In the genomic region with DNA sequence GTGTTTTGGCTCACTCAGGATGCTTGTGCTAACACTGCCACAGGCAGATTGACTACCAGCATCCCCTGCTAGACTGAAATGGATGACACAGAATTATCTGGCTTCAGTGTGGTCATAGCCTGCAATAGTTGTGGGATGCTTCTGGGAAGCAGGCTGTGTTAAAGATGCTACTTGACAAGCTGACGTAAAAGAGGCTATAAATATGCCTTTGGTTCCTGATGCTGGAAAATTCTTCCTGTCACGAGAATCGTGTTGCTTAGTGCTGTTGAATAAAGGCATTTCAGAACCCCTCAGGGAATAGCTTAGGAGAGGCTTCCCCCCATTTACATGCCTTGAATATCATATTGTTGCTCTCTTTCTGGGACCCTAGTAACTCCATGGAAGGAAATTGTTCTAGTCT, we compare ENCODE assay signal across 27 mouse cellular contexts.
A peak's percentile ranks its signal among the peaks of the same experiment; 100 is the strongest.
DNase-seq lines count a peak whose midpoint lies in the region; ATAC-seq and TF ChIP-seq lines count a peak whose summit lies in the region.
"Had no signal": no experiment of that assay in that cellular context is flagged by ENCODE, and none has a peak within 500 bp of the region (broad histone marks: within the 10 kb centered on the region; RNA-seq: fewer than 3 reads in every experiment).

No protein-coding gene starts in this region.

- peak; percentile 36 for DNase-seq in forebrain, postnatal 0 days
- no peak for DNase-seq in forebrain, embryonic 11.5 days (ENCODE audit: low spot score)
- DNase-seq in kidney, postnatal 0 days (ENCODE audit: low spot score) = peak; percentile 15
- DNase-seq in kidney, adult 2 months = no peak
- DNase-seq in left cerebral cortex, adult 2 months (ENCODE audit: extremely low spot score in 1 of 2, low spot score in 2 of 2) = no peak
- DNase-seq in left cerebral cortex, adult 11 months (ENCODE audit: low spot score) = no peak
- DNase-seq in brain, adult 2 months (ENCODE audit: low read depth, low spot score) = peak; percentile 35
- DNase-seq: adrenal gland, postnatal 10 days; adrenal gland, postnatal 36 days; B cell, adult 2 months; cerebellum, adult 11 months; cerebellum, adult 2 months; cerebellum, adult 9-11 months; cerebellum, postnatal 25 days; gastrocnemius, adult 2 months; gastrocnemius, postnatal 14 days; heart, adult 11 months; heart, postnatal 36 days had no signal

- WGBS in forebrain, postnatal 0 days = 39% methylated on average over 3 of the region's 3 CpGs
- WGBS in forebrain, embryonic 11.5 days = 77% methylated on average over 3 of the region's 3 CpGs
- 55% methylated on average over 3 of the region's 3 CpGs for WGBS in kidney, postnatal 0 days
- 48% methylated on average over 3 of the region's 3 CpGs for WGBS in kidney, adult 2 months

- TF ChIP-seq POLR2A in kidney, adult 2 months (IDR thresholded peaks at IDR 0.05; ENCODE audit: low read depth, low read length) = no peak

- no peaks in the 10 kb centered on the region for H3K27me3 ChIP-seq in forebrain, postnatal 0 days (ENCODE audit: insufficient read depth, low read length)
- H3K27me3 ChIP-seq in forebrain, embryonic 11.5 days (ENCODE audit: control insufficient read depth, insufficient read depth, low read length) = no peaks in the 10 kb centered on the region
- no peaks in the 10 kb centered on the region for H3K27me3 ChIP-seq in kidney, postnatal 0 days (ENCODE audit: insufficient read depth, low read length)
- H3K27me3 ChIP-seq in kidney, adult 2 months (replicated peaks; ENCODE audit: control insufficient read depth, insufficient read depth, low read length) = no peaks in the 10 kb centered on the region
- H3K27me3 ChIP-seq: CH12.LX; embryonic facial prominence, embryonic 13.5 days; hindbrain, embryonic 13.5 days; Patski had no signal

- H3K4me1 ChIP-seq in forebrain, postnatal 0 days (ENCODE audit: insufficient read depth) = peaks cover 4% of the 10 kb centered on the region; the same call in 1 of the 2 replicates
- no peaks in the 10 kb centered on the region for H3K4me1 ChIP-seq in forebrain, embryonic 11.5 days (replicated peaks; ENCODE audit: control insufficient read depth, insufficient read depth, low read length)
- H3K4me1 ChIP-seq in kidney, postnatal 0 days (replicated peaks; ENCODE audit: insufficient read depth, low read length) = no peaks in the 10 kb centered on the region
- no peaks in the 10 kb centered on the region; the same call in 1 of the 2 replicates for H3K4me1 ChIP-seq in kidney, adult 2 months (ENCODE audit: control insufficient read depth, insufficient read depth, low read length)
- H3K4me1 ChIP-seq: forebrain, embryonic 10.5 days; hindbrain, embryonic 10.5 days; hindbrain, embryonic 13.5 days had no signal

- 0 out of 2 replicates have a peak overlapping the region, but pooled peaks have one; percentile 15 for H3K27ac ChIP-seq in forebrain, postnatal 0 days (ENCODE audit: low read depth, low read length)
- no peak overlapping the region for H3K27ac ChIP-seq in forebrain, embryonic 11.5 days (ENCODE audit: low read depth, low read length)
- no peak overlapping the region for H3K27ac ChIP-seq in kidney, postnatal 0 days
- no peak overlapping the region for H3K27ac ChIP-seq in kidney, adult 2 months (ENCODE audit: insufficient read depth, low read depth, low read length)
- peak overlapping the region; percentile 47; the same call in 1 of the 2 replicates for H3K27ac ChIP-seq in left cerebral cortex, adult 2 months
- H3K27ac ChIP-seq: embryonic facial prominence, embryonic 13.5 days; forebrain, embryonic 10.5 days; gastrocnemius, adult 2 months; hindbrain, embryonic 10.5 days; hindbrain, embryonic 13.5 days had no signal

- H3K9me3 ChIP-seq in forebrain, postnatal 0 days (ENCODE audit: low read length) = no peaks in the 10 kb centered on the region
- no peaks in the 10 kb centered on the region for H3K9me3 ChIP-seq in forebrain, embryonic 11.5 days (ENCODE audit: control insufficient read depth, low read length)
- H3K9me3 ChIP-seq in kidney, postnatal 0 days (replicated peaks; ENCODE audit: low read length) = no peaks in the 10 kb centered on the region
- H3K9me3 ChIP-seq: embryonic facial prominence, embryonic 13.5 days; G1E; hindbrain, embryonic 13.5 days had no signal

- no peak overlapping the region for H3K4me2 ChIP-seq in forebrain, postnatal 0 days (ENCODE audit: low read depth)
- H3K4me2 ChIP-seq in forebrain, embryonic 11.5 days (ENCODE audit: low read depth, low read length, severe bottlenecking) = no peak overlapping the region
- no peak overlapping the region for H3K4me2 ChIP-seq in kidney, postnatal 0 days (ENCODE audit: low read length)
- H3K4me2 ChIP-seq: embryonic facial prominence, embryonic 13.5 days; heart, embryonic 11.5 days; hindbrain, embryonic 13.5 days had no signal

- H3K9ac ChIP-seq in forebrain, postnatal 0 days = no peak overlapping the region
- no peak overlapping the region for H3K9ac ChIP-seq in forebrain, embryonic 11.5 days (ENCODE audit: low read length)
- H3K9ac ChIP-seq in kidney, postnatal 0 days (ENCODE audit: low read depth, low read length) = no peak overlapping the region
- H3K9ac ChIP-seq: embryonic facial prominence, embryonic 13.5 days; hindbrain, embryonic 13.5 days had no signal

- no peak overlapping the region for H3K4me3 ChIP-seq in forebrain, postnatal 0 days (ENCODE audit: low read depth, low read length)
- no peak overlapping the region for H3K4me3 ChIP-seq in forebrain, embryonic 11.5 days (ENCODE audit: low read depth, low read length)
- H3K4me3 ChIP-seq in kidney, postnatal 0 days (replicated peaks; ENCODE audit: low read depth, low read length) = no peak overlapping the region
- H3K4me3 ChIP-seq in kidney, adult 2 months (ENCODE audit: insufficient read depth, low read depth, low read length) = no peak overlapping the region
- H3K4me3 ChIP-seq in left cerebral cortex, adult 2 months = no peak overlapping the region
- H3K4me3 ChIP-seq: embryonic facial prominence, embryonic 13.5 days; forebrain, embryonic 10.5 days; gastrocnemius, adult 2 months; hindbrain, embryonic 10.5 days; hindbrain, embryonic 13.5 days had no signal

- no peaks in the 10 kb centered on the region for H3K36me3 ChIP-seq in forebrain, postnatal 0 days (ENCODE audit: insufficient read depth)
- H3K36me3 ChIP-seq in forebrain, embryonic 11.5 days (ENCODE audit: control insufficient read depth, insufficient read depth, low read length) = no peaks in the 10 kb centered on the region
- H3K36me3 ChIP-seq in kidney, postnatal 0 days (ENCODE audit: insufficient read depth, low read length) = no peaks in the 10 kb centered on the region
- no peaks in the 10 kb centered on the region for H3K36me3 ChIP-seq in kidney, adult 2 months (ENCODE audit: control insufficient read depth, insufficient read depth, low read length)
- H3K36me3 ChIP-seq: embryonic facial prominence, embryonic 13.5 days; forebrain, embryonic 10.5 days; G1E; hindbrain, embryonic 13.5 days had no signal

- intact Hi-C loops in left cerebral cortex, adult 2 months (cut with DNase I) = no loop called here

- peak; percentile 60 for ATAC-seq in forebrain, postnatal 0 days
- ATAC-seq in forebrain, embryonic 11.5 days (replicated peaks; ENCODE audit: low FRiP score) = no peak
- no peak for ATAC-seq in kidney, postnatal 0 days (replicated peaks; ENCODE audit: low FRiP score, low read depth)
- ATAC-seq: forebrain, embryonic 14.5 days; Patski had no signal

- no peak for TF ChIP-seq CTCF in forebrain, postnatal 0 days (IDR thresholded peaks at IDR 0.05; ENCODE audit: low read depth)
- no peak for TF ChIP-seq CTCF in kidney, postnatal 0 days (IDR thresholded peaks at IDR 0.05; ENCODE audit: low read depth)
- TF ChIP-seq CTCF in kidney, adult 2 months (conservative IDR thresholded peaks at IDR 0.05; ENCODE audit: insufficient read depth, insufficient read length, low read depth, low read length) = no peak
- no peak for TF ChIP-seq CTCF in left cerebral cortex, adult 2 months (IDR thresholded peaks at IDR 0.05)

Comparison
In these comparisons a context has a peak if more than half of its experiments do, and no peak if none do; other contexts are left out.
1. DNase-seq: peak in forebrain, postnatal 0 days (single experiment), kidney, postnatal 0 days (single experiment) and brain, adult 2 months (single experiment); none in forebrain, embryonic 11.5 days (single experiment), kidney, adult 2 months (single experiment), left cerebral cortex, adult 2 months (0 of 2) and left cerebral cortex, adult 11 months (single experiment).
2. H3K27ac ChIP-seq: peak in forebrain, postnatal 0 days (single experiment) and left cerebral cortex, adult 2 months (single experiment); none in forebrain, embryonic 11.5 days (single experiment), kidney, postnatal 0 days (single experiment) and kidney, adult 2 months (single experiment).